Mouse (Mus musculus) kidney, embryonic 14.5 days (tissue): ENCODE data around the gene Il17f. TPM values are rescaled to one million over a fixed set of nuclear protein-coding genes. Genes with fewer than 3 reads are reported as not detected.
"Not testable (repeated sequence)": the region's sequence is repeated elsewhere in the genome, so short reads cannot be mapped to it uniquely, and the experiment has no call there.

Source experiments
- ATAC-seq: fragments of 200-750 bp; cut with Nextera tagmentation; 2 replicates; pipeline ENCODE4 v1.8.0; 2017; ENCODE audit warnings: moderate number of reproducible peaks, mild to moderate bottlenecking, moderate TSS enrichment, moderate library complexity; ENCODE audit not compliant: low FRiP score, low TSS enrichment
- H3K27ac ChIP-seq: fragments of 300-500 bp; sonication (generic); 2 replicates; pipeline ENCODE4 v1.5.1; 2014; ENCODE audit warnings: low read depth, mild to moderate bottlenecking, low read length, moderate library complexity, mixed read lengths
- H3K27me3 ChIP-seq: fragments of 300-500 bp; sonication (generic); 2 replicates; pipeline ENCODE4 v1.6.1; 2014; ENCODE audit warnings: mild to moderate bottlenecking, low read length; ENCODE audit not compliant: control insufficient read depth, insufficient read depth
- H3K36me3 ChIP-seq: fragments of 300-500 bp; sonication (generic); 2 replicates; pipeline ENCODE4 v1.6.1; 2014; ENCODE audit warnings: low read length, mixed read lengths; ENCODE audit not compliant: control insufficient read depth, insufficient read depth
- H3K4me1 ChIP-seq: fragments of 300-500 bp; sonication (generic); 2 replicates; pipeline ENCODE4 v1.6.1; 2014; ENCODE audit warnings: low read length, mixed read lengths; ENCODE audit not compliant: control insufficient read depth, insufficient read depth
- H3K4me2 ChIP-seq: fragments of 300-500 bp; sonication (generic); replicated peaks from 2 replicates; pipeline ENCODE4 v1.6.1; 2014; ENCODE audit warnings: low read depth, mild to moderate bottlenecking, low read length
- H3K4me3 ChIP-seq: fragments of 300-500 bp; sonication (generic); 2 replicates; pipeline ENCODE4 v1.5.1; 2014; ENCODE audit warnings: mild to moderate bottlenecking, low read length
- H3K9ac ChIP-seq: fragments of 300-500 bp; sonication (generic); 2 replicates; pipeline ENCODE4 v1.6.1; 2014; ENCODE audit warnings: low read depth, mild to moderate bottlenecking, low read length, moderate library complexity
- H3K9me3 ChIP-seq: fragments of 300-500 bp; sonication (generic); 2 replicates; pipeline ENCODE4 v1.6.1; 2016; ENCODE audit warnings: low read length; ENCODE audit not compliant: control insufficient read depth
- WGBS: fragments of 180-500 bp; shearing (Covaris S2); extraction: QIAGEN DNeasy Blood & Tissue Kit; methylation state at CpG from one replicate; pipeline ENCODE4 v1.1.7; 2014; 5-methylcytosine and 5-hydroxymethylcytosine counted together
- polyA plus RNA-seq: library from polyadenylated mRNA; unstranded; fragments of >200 nt; fragmentation: Nextera tagmentation; extraction: Ambion mirVana; gene quantifications from 2 replicates; pipeline ENCODE4 v1.2.1, GENCODE M21; 2014

Gene Il17f
- not detected in 2 replicates for polyA plus RNA-seq

DNA sequence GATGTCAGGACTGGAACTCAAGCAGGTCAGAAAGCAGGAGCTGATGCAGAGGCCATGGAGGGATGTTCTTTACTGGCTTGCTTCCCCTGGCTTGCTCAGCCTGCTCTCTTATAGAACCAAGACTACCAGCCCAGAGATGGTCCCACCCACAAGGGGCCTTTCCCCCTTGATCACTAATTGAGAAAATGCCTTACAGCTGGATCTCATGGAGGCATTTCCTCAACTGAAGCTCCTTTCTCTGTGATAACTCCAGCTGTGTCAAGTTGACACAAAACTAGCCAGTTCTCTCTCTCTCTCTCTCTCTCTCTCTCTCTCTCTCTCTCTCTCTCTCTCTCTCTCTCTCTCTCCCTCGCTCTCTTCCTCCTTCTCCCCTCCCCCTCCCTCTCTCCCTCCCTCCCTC, at the start of gene Il17f:
Il17f (minus strand) TSS at position 101 of the 400 bp plus-strand sequence.
- not testable (repeated sequence) for ATAC-seq, H3K9ac ChIP-seq, H3K36me3 ChIP-seq, H3K9me3 ChIP-seq, H3K27me3 ChIP-seq, H3K4me1 ChIP-seq, H3K4me3 ChIP-seq, H3K4me2 ChIP-seq, H3K27ac ChIP-seq
- WGBS: 80% methylated on average over 1 of the region's 1 CpGs

DNA sequence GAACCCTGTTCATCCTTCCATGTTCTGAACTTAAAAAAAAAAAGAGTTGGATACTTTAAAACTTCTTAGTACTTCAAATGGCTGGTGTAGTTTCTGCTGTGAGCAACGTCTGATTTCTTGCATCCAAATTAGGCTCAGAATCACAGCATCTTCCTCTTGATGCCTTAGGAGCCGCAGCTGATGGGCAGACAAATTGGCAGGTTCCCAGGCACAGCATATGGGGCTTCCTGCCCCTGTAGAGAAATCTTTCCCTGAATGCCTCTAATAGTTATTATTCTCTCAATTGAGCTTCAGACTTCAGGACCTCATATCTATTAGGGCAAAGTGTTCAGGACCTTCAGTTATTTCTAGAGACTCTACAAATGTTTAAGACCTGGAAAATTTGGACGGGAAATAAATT, 49.5 kb upstream of the Il17f start:
- H3K9ac ChIP-seq: no peak overlapping the region
- H3K9me3 ChIP-seq: no peaks in the 10 kb centered on the region
- H3K27me3 ChIP-seq: no peaks in the 10 kb centered on the region
- WGBS: 76% methylated on average over 3 of the region's 3 CpGs
- no peak overlapping the region for H3K27ac ChIP-seq
- H3K4me1 ChIP-seq: no peaks in the 10 kb centered on the region
- H3K36me3 ChIP-seq: no peaks in the 10 kb centered on the region
- no peak for ATAC-seq
- no peak overlapping the region for H3K4me2 ChIP-seq
- no peak overlapping the region for H3K4me3 ChIP-seq

DNA sequence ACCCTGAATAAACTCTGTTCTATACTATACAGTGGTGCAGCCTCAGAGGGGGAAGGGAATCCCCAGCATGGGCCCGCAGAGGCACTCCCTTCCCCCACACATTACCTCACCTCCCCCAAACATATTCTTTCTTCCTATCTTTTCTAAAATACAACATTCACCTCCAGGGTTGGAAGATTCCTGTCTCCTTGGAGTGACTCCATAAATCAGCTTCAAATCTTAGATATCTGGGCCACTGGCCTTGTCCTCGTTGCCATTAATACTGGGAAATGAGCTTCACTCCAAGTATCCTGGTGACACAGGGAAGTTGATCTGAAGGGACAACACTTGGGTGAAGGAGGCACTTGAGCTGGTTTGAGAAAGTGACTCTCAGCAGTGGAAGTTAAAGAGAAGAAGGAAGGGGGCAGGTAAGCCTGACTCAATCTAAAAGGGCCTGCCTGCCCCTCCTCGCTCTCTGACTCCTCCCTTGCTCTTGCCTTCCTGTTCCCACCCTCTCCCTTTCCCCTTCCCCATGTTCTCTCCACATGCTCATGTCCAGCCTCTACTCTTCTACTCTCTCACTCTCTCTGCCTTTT, 46.2 kb upstream of the Il17f start:
- no peaks in the 10 kb centered on the region for H3K27me3 ChIP-seq
- H3K27ac ChIP-seq: no peak overlapping the region
- no peak overlapping the region for H3K4me2 ChIP-seq
- 74% methylated on average over 3 of the region's 3 CpGs for WGBS
- H3K9me3 ChIP-seq: no peaks in the 10 kb centered on the region
- H3K36me3 ChIP-seq: no peaks in the 10 kb centered on the region
- H3K4me1 ChIP-seq: no peaks in the 10 kb centered on the region
- H3K4me3 ChIP-seq: no peak overlapping the region
- no peak overlapping the region for H3K9ac ChIP-seq
- ATAC-seq: no peak

DNA sequence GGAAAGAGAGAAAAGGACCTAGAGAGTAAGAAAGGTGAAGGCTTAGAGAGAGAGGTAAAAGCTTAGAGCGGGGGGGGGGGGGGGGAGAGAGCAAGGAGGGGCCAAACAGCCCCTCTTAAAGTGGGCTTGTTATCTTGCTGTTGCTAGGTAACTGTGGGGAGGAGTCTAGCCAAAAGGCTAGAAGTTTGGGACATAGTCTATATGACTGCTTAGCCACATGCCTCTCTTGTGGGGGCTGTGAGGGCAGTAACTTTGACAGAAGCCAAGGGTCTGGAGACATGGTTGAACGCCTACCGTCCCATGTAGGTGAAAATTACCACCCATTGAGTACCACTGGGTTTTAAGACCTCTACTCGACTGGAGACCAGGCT, 42.7 kb upstream of the Il17f start:
- WGBS: 32% methylated on average over 3 of the region's 4 CpGs
- no peak for ATAC-seq
- H3K36me3 ChIP-seq: no peaks in the 10 kb centered on the region
- H3K4me3 ChIP-seq: no peak overlapping the region
- H3K9ac ChIP-seq: no peak overlapping the region
- no peaks in the 10 kb centered on the region for H3K27me3 ChIP-seq
- H3K27ac ChIP-seq: no peak overlapping the region
- H3K4me1 ChIP-seq: no peaks in the 10 kb centered on the region
- no peak overlapping the region for H3K4me2 ChIP-seq
- no peaks in the 10 kb centered on the region for H3K9me3 ChIP-seq

DNA sequence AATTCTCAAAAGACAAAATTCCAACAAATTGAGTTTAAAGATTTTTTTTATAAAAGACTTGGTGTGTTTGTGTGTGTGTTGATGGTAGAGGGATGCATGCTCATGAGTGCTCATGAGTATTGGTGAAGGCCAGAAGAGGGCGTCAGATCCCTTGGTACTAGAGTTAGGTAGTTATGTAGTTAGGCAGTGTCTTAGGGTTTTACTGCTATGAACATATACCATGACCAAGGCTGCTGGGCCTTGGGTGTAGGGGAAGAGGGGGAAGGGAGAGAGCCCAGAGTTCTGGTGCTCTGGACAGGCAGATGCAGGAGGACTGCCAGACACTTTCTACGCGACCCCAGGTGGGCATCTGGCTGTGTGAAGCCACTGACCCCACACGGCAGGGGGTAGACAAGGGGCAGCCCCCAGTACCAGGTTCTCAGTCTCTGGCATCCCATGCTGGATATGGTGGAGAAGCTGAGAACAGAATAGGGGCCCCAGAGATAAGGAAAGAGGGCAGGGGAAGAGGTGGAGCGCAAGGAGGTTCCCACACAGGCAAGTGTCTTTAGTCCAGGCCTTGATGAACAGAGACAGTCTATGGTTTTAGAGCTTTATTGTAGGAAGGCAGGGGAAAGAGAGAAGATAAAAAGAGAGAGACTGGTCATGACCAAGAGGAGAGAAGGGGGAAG, 42.2 kb upstream of the Il17f start:
- Histone ChIP-seq H3K27ac (no peak overlapping the region), H3K27me3 (no peaks in the 10 kb centered on the region), H3K4me1 (no peaks in the 10 kb centered on the region), H3K4me2 (no peak overlapping the region), H3K9me3 (no peaks in the 10 kb centered on the region), H3K4me3 (no peak overlapping the region), H3K9ac (no peak overlapping the region), H3K36me3 (no peaks in the 10 kb centered on the region)
- WGBS: 70% methylated on average over 5 of the region's 5 CpGs
- no peak for ATAC-seq

DNA sequence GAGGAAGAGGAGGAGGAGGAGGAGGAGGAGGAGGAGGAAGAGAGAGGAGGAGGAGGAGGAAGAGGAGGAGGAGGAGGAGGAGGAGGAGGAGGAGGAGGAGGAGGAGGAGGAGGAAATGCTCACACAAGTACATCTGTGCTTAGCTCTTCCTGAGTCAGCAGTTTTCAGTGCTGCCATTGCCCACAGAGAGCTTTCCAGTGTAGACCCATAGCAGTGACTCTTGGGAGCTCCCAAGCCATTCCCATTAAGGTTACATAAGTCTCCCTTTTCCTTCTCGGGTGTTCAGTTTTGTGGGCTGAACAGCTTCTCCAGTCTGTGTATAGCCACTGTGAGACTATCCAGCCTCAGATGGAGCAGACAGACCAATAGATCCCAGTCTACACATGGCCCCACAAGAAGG, 40.1 kb upstream of the Il17f start:
- Histone ChIP-seq H3K9ac (no peak overlapping the region), H3K4me1 (no peaks in the 10 kb centered on the region), H3K27me3 (no peaks in the 10 kb centered on the region), H3K4me3 (no peak overlapping the region), H3K9me3 (no peaks in the 10 kb centered on the region), H3K4me2 (no peak overlapping the region), H3K36me3 (no peaks in the 10 kb centered on the region), H3K27ac (no peak overlapping the region)
- no peak for ATAC-seq
- 88% methylated on average over 1 of the region's 1 CpGs for WGBS

DNA sequence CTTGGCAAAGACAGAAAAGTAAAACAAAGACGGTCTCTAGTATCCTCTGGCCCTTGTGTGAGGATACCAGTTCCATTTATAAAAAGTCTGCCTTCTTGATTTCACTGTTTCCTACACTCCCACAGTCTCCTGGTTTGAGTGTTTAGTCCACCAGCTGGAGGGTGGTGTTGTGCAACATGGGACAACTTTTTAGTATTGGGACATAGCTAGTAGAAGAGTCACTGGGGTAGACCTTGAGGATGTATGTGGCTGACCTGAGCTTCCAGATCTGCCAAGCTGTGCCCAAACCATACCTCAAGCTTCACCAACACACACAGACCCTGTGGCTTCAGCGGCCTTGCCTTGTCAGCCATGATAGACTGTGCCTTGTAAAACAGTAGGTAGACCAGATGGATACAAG, 37.6 kb upstream of the Il17f start:
- Histone ChIP-seq H3K9me3 (no peaks in the 10 kb centered on the region), H3K4me3 (no peak overlapping the region), H3K9ac (no peak overlapping the region), H3K27me3 (no peaks in the 10 kb centered on the region), H3K4me1 (no peaks in the 10 kb centered on the region), H3K27ac (no peak overlapping the region), H3K4me2 (no peak overlapping the region), H3K36me3 (no peaks in the 10 kb centered on the region)
- ATAC-seq: no peak
- WGBS: 92% methylated on average over 2 of the region's 2 CpGs

DNA sequence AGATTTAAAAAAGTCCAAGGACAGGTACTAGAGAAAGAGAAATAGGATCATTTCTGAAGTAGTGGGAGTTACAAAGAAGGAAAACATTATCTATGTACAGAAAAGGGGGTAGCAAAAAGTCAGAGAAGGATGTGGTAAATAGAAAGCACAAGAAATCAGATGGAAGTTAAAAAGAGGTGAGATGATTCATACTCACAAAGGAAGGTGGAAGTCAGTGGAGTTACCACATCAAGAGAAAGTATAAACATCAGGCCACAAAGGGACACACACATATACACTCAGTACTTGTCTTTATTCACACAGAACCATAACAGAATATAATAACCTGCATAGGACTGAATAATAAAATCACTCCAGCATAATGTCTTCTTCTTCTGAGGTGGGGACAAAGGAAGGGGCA, 34.6 kb upstream of the Il17f start:
- Histone ChIP-seq H3K4me3 (no peak overlapping the region), H3K9me3 (no peaks in the 10 kb centered on the region), H3K27ac (no peak overlapping the region), H3K4me2 (no peak overlapping the region), H3K27me3 (no peaks in the 10 kb centered on the region), H3K36me3 (no peaks in the 10 kb centered on the region), H3K9ac (no peak overlapping the region), H3K4me1 (no peaks in the 10 kb centered on the region)
- no peak for ATAC-seq

DNA sequence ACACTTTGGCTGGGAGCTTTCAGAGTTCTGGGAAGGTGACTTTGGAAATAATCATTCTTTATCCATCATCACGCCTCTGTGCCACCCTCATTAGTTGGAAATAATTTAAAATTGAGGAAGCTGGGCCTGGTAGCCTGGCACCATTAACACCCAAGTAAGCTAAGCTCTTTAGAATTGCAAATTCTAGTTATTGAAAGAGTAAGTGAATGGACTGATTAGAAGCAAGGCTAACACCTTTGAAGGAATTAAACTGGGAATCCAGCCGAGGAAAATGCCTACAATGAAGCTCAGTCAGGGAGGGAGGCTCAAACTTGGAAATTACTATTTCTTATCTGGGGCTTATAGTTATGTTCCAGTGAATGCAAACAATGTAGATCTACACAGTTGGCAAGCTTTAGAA, 33.5 kb upstream of the Il17f start:
- ATAC-seq: no peak
- no peak overlapping the region for H3K9ac ChIP-seq
- H3K4me3 ChIP-seq: no peak overlapping the region
- H3K27me3 ChIP-seq: no peaks in the 10 kb centered on the region
- H3K4me2 ChIP-seq: no peak overlapping the region
- H3K27ac ChIP-seq: no peak overlapping the region
- no peaks in the 10 kb centered on the region for H3K9me3 ChIP-seq
- no peaks in the 10 kb centered on the region for H3K36me3 ChIP-seq
- no peaks in the 10 kb centered on the region for H3K4me1 ChIP-seq
- 75% methylated on average over 2 of the region's 2 CpGs for WGBS
